Mouse (Mus musculus) CH12.LX (cell line): ENCODE data around the gene Zbed4. TPM values are rescaled to one million over a fixed set of nuclear protein-coding genes. Genes with fewer than 3 reads are reported as not detected.

Source experiments
- DNase-seq: peaks from one replicate; pipeline ENCODE4 v3.0.0-alpha.2; 2013; ENCODE audit errors: extremely low read depth
- H3K27ac ChIP-seq: 2 replicates; pipeline ENCODE4 v1.5.1; 2012; ENCODE audit warnings: low read depth, mild to moderate bottlenecking, control low read depth, moderate library complexity; ENCODE audit not compliant: insufficient read depth
- H3K27me3 ChIP-seq: replicated peaks from 2 replicates; pipeline ENCODE3; 2012; ENCODE audit warnings: inconsistent platforms
- H3K36me3 ChIP-seq, 2 experiments: replicated peaks in 1 of 2; 2 replicates each; pipeline versions ENCODE3 to v1.6.1; 2012; ENCODE audit warnings: inconsistent platforms in 1 of 2, low read length in 1 of 2, mild to moderate bottlenecking in 1 of 2, mixed read lengths in 1 of 2, moderate library complexity in 1 of 2; ENCODE audit not compliant: control insufficient read depth in 1 of 2, insufficient read depth in 1 of 2
- H3K4me1 ChIP-seq, 2 experiments: 2 replicates each; pipeline ENCODE4 v1.6.1; 2012; ENCODE audit warnings: inconsistent platforms in 1 of 2, moderate library complexity in 1 of 2; ENCODE audit not compliant: insufficient read depth in 2 of 2, control insufficient read depth in 1 of 2
- H3K4me2 ChIP-seq: 2 replicates; pipeline ENCODE4 v1.6.1; 2012; ENCODE audit warnings: low read depth, mild to moderate bottlenecking, control low read depth; ENCODE audit not compliant: poor library complexity, insufficient read depth, severe bottlenecking
- H3K4me3 ChIP-seq, 3 experiments: fragments of 150-350 bp in 1 of 3; sonication (generic) in 1 of 3; replicated peaks in 1 of 3; 2 replicates each; pipeline versions ENCODE3 to v1.5.1; 2011 to 2012; ENCODE audit warnings: low read depth in 2 of 3, low read length in 2 of 3, mild to moderate bottlenecking in 2 of 3, moderate library complexity in 2 of 3, control low read depth in 1 of 3, improper control_type of control experiment in 1 of 3, inconsistent platforms in 1 of 3, mixed read lengths in 1 of 3; ENCODE audit not compliant: poor library complexity in 1 of 3
- H3K79me2 ChIP-seq: replicated peaks from 2 replicates; pipeline ENCODE4 v1.6.1; 2012; ENCODE audit warnings: mild to moderate bottlenecking, moderate library complexity; ENCODE audit not compliant: control insufficient read depth, poor library complexity, insufficient read depth, severe bottlenecking; ENCODE audit errors: extremely low read depth
- H3K9ac ChIP-seq: 2 replicates; pipeline ENCODE4 v1.6.1; 2012; ENCODE audit warnings: low read depth, mild to moderate bottlenecking, control low read depth, moderate library complexity; ENCODE audit not compliant: insufficient read depth
- H3K9me3 ChIP-seq: replicated peaks from 2 replicates; pipeline ENCODE3; 2012; ENCODE audit warnings: low read length, inconsistent platforms, mixed read lengths
- BHLHE40 ChIP-seq: IDR thresholded peaks from 2 replicates; pipeline ENCODE4 v1.6.1; 2011; ENCODE audit warnings: mild to moderate bottlenecking, low read depth, low read length, improper control_type of control experiment
- HCFC1 ChIP-seq: IDR thresholded peaks from 2 replicates; pipeline ENCODE4 v1.6.1; 2012; ENCODE audit warnings: low read depth, mild to moderate bottlenecking, inconsistent platforms, low read length, improper control_type of control experiment
- JUND ChIP-seq: conservative IDR thresholded peaks from 2 replicates; pipeline ENCODE4 v1.6.1; 2011; ENCODE audit warnings: low read depth, low read length, improper control_type of control experiment
- KAT2A ChIP-seq: IDR thresholded peaks from 2 replicates; pipeline ENCODE4 v1.6.1; 2012; ENCODE audit warnings: low read length, improper control_type of control experiment, inconsistent platforms; ENCODE audit not compliant: insufficient replicate concordance
- MAFK ChIP-seq: IDR thresholded peaks from 2 replicates; pipeline ENCODE4 v1.6.1; 2011; ENCODE audit warnings: low read length, improper control_type of control experiment; ENCODE audit not compliant: insufficient replicate concordance
- MAX ChIP-seq: IDR thresholded peaks from 2 replicates; pipeline ENCODE4 v1.6.1; 2011; ENCODE audit warnings: low read length, improper control_type of control experiment
- MEF2A ChIP-seq: IDR thresholded peaks from 2 replicates; pipeline ENCODE4 v1.6.1; 2014; ENCODE audit warnings: low read depth, mild to moderate bottlenecking, inconsistent platforms, low read length, improper control_type of control experiment, borderline replicate concordance
- MXI1 ChIP-seq: IDR thresholded peaks from 2 replicates; pipeline ENCODE4 v1.6.1; 2011; ENCODE audit warnings: mild to moderate bottlenecking, low read depth, low read length, improper control_type of control experiment
- MYC ChIP-seq: IDR thresholded peaks from 2 replicates; pipeline ENCODE4 v1.6.1; 2011; ENCODE audit warnings: low read depth, mild to moderate bottlenecking, improper control_type of control experiment, low read length
- POLR2A ChIP-seq: IDR thresholded peaks from 2 replicates; pipeline ENCODE4 v1.6.1; 2011; ENCODE audit warnings: low read depth, mild to moderate bottlenecking, improper control_type of control experiment, low read length
- POLR2AphosphoS2 ChIP-seq: IDR thresholded peaks from 2 replicates; pipeline ENCODE4 v1.6.1; 2011; ENCODE audit warnings: low read depth, low read length, improper control_type of control experiment
- TCF12 ChIP-seq: IDR thresholded peaks from 2 replicates; pipeline ENCODE4 v1.6.1; 2014; ENCODE audit warnings: low read depth, mild to moderate bottlenecking, inconsistent platforms, low read length, improper control_type of control experiment
- USF1 ChIP-seq: IDR thresholded peaks from 2 replicates; pipeline ENCODE4 v1.6.1; 2014; ENCODE audit warnings: low read depth, mild to moderate bottlenecking, inconsistent platforms, low read length, improper control_type of control experiment
- dilution Hi-C: fragments of 300-500 bp; cut with MboI; formaldehyde crosslinking; loops from 2 replicates; pipeline ENCODE4 v1.14.3; 2020; ENCODE audit warnings: low sequenced_read_pairs; ENCODE audit not compliant: extremely low pct_unique_long_range_greater_than_20kb, extremely low pct_ligation_motif_present
- in situ Hi-C: fragments of 300-500 bp; cut with MboI; formaldehyde crosslinking; loops from 3 replicates; pipeline ENCODE4 v1.14.3; 2019; ENCODE audit warnings: low sequenced_read_pairs, low pct_ligation_motif_present, low pct_unique_long_range_greater_than_20kb, mixed read lengths
- polyA plus RNA-seq: library from polyadenylated mRNA; unstranded; fragments of >175 nt; gene quantifications from 2 replicates; pipeline ENCODE4 v1.2.1, GENCODE M21; 2012; ENCODE audit warnings: low read depth; ENCODE audit not compliant: insufficient read length
- total RNA-seq, 2 experiments: library from RNA; depleted of rRNA; stranded (reverse); fragments of 300-350 nt in 1 of 2; fragments of >200 nt in 1 of 2; gene quantifications; 2 replicates each; pipeline ENCODE4 v1.2.3; 2012 to 2014

Zbed4 gene
- 13.8 and 16.7 TPM in 2 replicates for total RNA-seq (2012; rRNA removed)
- total RNA-seq (2014; rRNA removed) = 16.7 TPM in 2 replicates
- 9.9 and 11.0 TPM in 2 replicates for polyA plus RNA-seq

- in situ Hi-C loops (no loop called here), dilution Hi-C loops (no loop called here)
- peak; percentile 59; the same call in 1 of the 2 replicates for TF ChIP-seq MYC
- peak; percentile 78 for TF ChIP-seq BHLHE40
- TF ChIP-seq MXI1 = peak; percentile 61
- no peak for TF ChIP-seq POLR2A
- 0 out of 2 replicates have a peak, but pooled peaks have one; percentile 37 for TF ChIP-seq MAX
- no peak for TF ChIP-seq KAT2A
- H3K27ac ChIP-seq = peak within 1 kb of the TSS; percentile 79
- DNase-seq = peak; percentile 65
- peaks cover 9 to 22% of the 10 kb centered on the region in 2 experiments for H3K4me1 ChIP-seq
- H3K9me3 ChIP-seq = no peaks in the 10 kb centered on the region
- H3K4me3 ChIP-seq = peak within 1 kb of the TSS; percentile 76 to 98 (median 83)
- H3K4me2 ChIP-seq = peak within 1 kb of the TSS; percentile 44
- peaks cover 14% of the 10 kb centered on the region for H3K79me2 ChIP-seq
- H3K36me3 ChIP-seq = peaks cover 10 to 15% of the 10 kb centered on the region in 2 experiments
- H3K27me3 ChIP-seq = no peaks in the 10 kb centered on the region
- H3K9ac ChIP-seq = peak within 1 kb of the TSS; percentile 77
Observed at GRCm38 (mm10) chr15:88751564-88752402, at the start of gene Zbed4. Gene Zbed4, plus strand, starts transcription at chr15:88751660.

DNA sequence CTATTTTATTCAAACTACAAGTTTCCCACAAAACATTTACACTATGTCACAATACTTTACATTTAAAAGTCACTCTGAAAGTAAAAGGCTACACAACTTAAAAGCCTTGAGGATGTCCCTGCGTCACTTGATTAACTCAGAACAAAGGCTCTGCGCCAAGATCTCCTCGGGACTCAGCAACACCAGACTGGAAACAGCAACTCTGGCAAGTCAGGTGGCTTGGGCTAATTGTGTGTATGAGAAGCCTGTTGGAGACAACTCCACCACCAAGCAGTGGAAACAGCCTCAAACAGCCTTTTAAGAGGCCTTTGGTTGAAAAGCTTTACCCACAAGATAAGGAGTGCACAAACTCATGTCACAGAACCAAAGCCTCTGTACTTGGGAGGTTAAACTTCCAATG is 49.0 kb upstream of the Zbed4 start:
- dilution Hi-C loops = no loop called here
- TF ChIP-seq USF1 (no peak), JUND (no peak), HCFC1 (no peak), POLR2AphosphoS2 (no peak), MEF2A (no peak), TCF12 (no peak), MXI1 (no peak), MAFK (no peak), BHLHE40 (no peak)
- DNase-seq = no peak
- Histone ChIP-seq H3K4me1 (no peaks in the 10 kb centered on the region), H3K27ac (no peak overlapping the region), H3K27me3 (no peaks in the 10 kb centered on the region), H3K4me3 (no peak overlapping the region), H3K4me2 (no peak overlapping the region), H3K9ac (no peak overlapping the region), H3K36me3 (peaks cover 73 to 99% of the 10 kb centered on the region in 2 experiments), H3K9me3 (no peaks in the 10 kb centered on the region), H3K79me2 (no peaks in the 10 kb centered on the region; the same call in 1 of the 2 replicates)
- in situ Hi-C loops = no loop called here
